Mouse (Mus musculus): ENCODE results near the gene Grm4. TPM values are rescaled to one million over a fixed set of nuclear protein-coding genes. Genes with fewer than 3 reads are reported as not detected.

Grm4 gene
- total and polyA plus RNA-seq, 3 experiments: not detected

- no peak overlapping the region for H3K4me3 ChIP-seq (replicated peaks in 1 of 3; ENCODE audit: low read depth in 2 of 3, low read length in 2 of 3, poor library complexity in 1 of 3)
- no peaks in the 10 kb centered on the region for H3K36me3 ChIP-seq (replicated peaks in 1 of 2; ENCODE audit: control insufficient read depth in 1 of 2, insufficient read depth in 1 of 2, low read length in 1 of 2)
- peaks cover 23% of the 10 kb centered on the region for H3K9me3 ChIP-seq (replicated peaks; ENCODE audit: low read length)
- peaks cover 6% of the 10 kb centered on the region in 2 experiments; a peak in 3 of 4 replicates for H3K4me1 ChIP-seq (ENCODE audit: control insufficient read depth in 1 of 2, insufficient read depth in 2 of 2)
- no peak for TF ChIP-seq KAT2A (IDR thresholded peaks at IDR 0.05; ENCODE audit: insufficient replicate concordance, low read length)
- TF ChIP-seq GABPA (IDR thresholded peaks at IDR 0.05; ENCODE audit: insufficient replicate concordance, low read depth, low read length): no peak
- peak; percentile 55; the same call in 1 of the 2 replicates for TF ChIP-seq BHLHE40 (IDR thresholded peaks at IDR 0.05; ENCODE audit: low read depth, low read length)
- dilution Hi-C loops (cut with MboI; ENCODE audit: extremely low pct_ligation_motif_present, extremely low pct_unique_long_range_greater_than_20kb, low sequenced_read_pairs) (no loop called here), in situ Hi-C loops (cut with MboI; ENCODE audit: low pct_ligation_motif_present, low pct_unique_long_range_greater_than_20kb, low sequenced_read_pairs) (no loop called here)
- no peaks in the 10 kb centered on the region for H3K79me2 ChIP-seq (replicated peaks; ENCODE audit: control insufficient read depth, extremely low read depth, insufficient read depth, poor library complexity, severe bottlenecking)
- peaks cover 54% of the 10 kb centered on the region for H3K27me3 ChIP-seq (replicated peaks)
- peak; percentile 33 for DNase-seq (ENCODE audit: extremely low read depth)
- H3K9ac ChIP-seq (ENCODE audit: insufficient read depth, low read depth): no peak overlapping the region
- peak overlapping the region; percentile 8 for H3K4me2 ChIP-seq (ENCODE audit: insufficient read depth, low read depth, poor library complexity, severe bottlenecking)
- no peak overlapping the region for H3K27ac ChIP-seq (ENCODE audit: insufficient read depth, low read depth)
Observed at GRCm38 (mm10) chr17:27375551-27375950, 145.7 kb downstream of the Grm4 start.

Other genes with a start within 250 kb of the Grm4 start
- gene Hmga1, start 35.1 kb upstream of the Grm4 start, total RNA-seq (2012; rRNA removed): 88.7 and 117 TPM in 2 replicates
- gene Hmga1, start 35.1 kb upstream of the Grm4 start, total RNA-seq (2014; rRNA removed): 42.8 and 43.8 TPM in 2 replicates
- gene Hmga1, start 35.1 kb upstream of the Grm4 start, polyA plus RNA-seq (2012; ENCODE audit: insufficient read length, low read depth): 83.7 and 125 TPM in 2 replicates
- 23.2 and 30.2 TPM in 2 replicates for gene AI413582, start 44.4 kb upstream of the Grm4 start, total RNA-seq (2012; rRNA removed)
- gene AI413582, start 44.4 kb upstream of the Grm4 start, total RNA-seq (2014; rRNA removed): 14.0 and 14.6 TPM in 2 replicates
- gene AI413582, start 44.4 kb upstream of the Grm4 start, polyA plus RNA-seq (2012; ENCODE audit: insufficient read length, low read depth): 34.5 and 43.6 TPM in 2 replicates
- 69.2 and 81.9 TPM in 2 replicates for gene Nudt3, start 102.1 kb upstream of the Grm4 start, total RNA-seq (2012; rRNA removed)
- gene Nudt3, start 102.1 kb upstream of the Grm4 start, total RNA-seq (2014; rRNA removed): 44.6 and 54.4 TPM in 2 replicates
- gene Nudt3, start 102.1 kb upstream of the Grm4 start, polyA plus RNA-seq (2012; ENCODE audit: insufficient read length, low read depth): 58.3 and 64.5 TPM in 2 replicates
- not detected in 2 replicates for gene RPS10-NUDT3, start 113.8 kb upstream of the Grm4 start, total RNA-seq (2012; rRNA removed)
- not detected in 2 replicates for gene RPS10-NUDT3, start 113.8 kb upstream of the Grm4 start, total RNA-seq (2014; rRNA removed)
- 30.3 and 54.1 TPM in 2 replicates for gene RPS10-NUDT3, start 113.8 kb upstream of the Grm4 start, polyA plus RNA-seq (2012; ENCODE audit: insufficient read length, low read depth)
- gene Rps10, start 115.3 kb upstream of the Grm4 start, total RNA-seq (2012; rRNA removed): 3,372 and 3,437 TPM in 2 replicates
- gene Rps10, start 115.3 kb upstream of the Grm4 start, total RNA-seq (2014; rRNA removed): 2,694 and 3,351 TPM in 2 replicates
- gene Rps10, start 115.3 kb upstream of the Grm4 start, polyA plus RNA-seq (2012; ENCODE audit: insufficient read length, low read depth): 2,297 and 2,522 TPM in 2 replicates
- gene Pacsin1, start 134.1 kb upstream of the Grm4 start, total RNA-seq (2012; rRNA removed): 11.4 and 13.2 TPM in 2 replicates
- gene Pacsin1, start 134.1 kb upstream of the Grm4 start, total RNA-seq (2014; rRNA removed): 1.9 and 2.3 TPM in 2 replicates
- gene Pacsin1, start 134.1 kb upstream of the Grm4 start, polyA plus RNA-seq (2012; ENCODE audit: insufficient read length, low read depth): 14.0 and 15.9 TPM in 2 replicates
- gene Spdef, start 207.6 kb upstream of the Grm4 start, total RNA-seq (2012; rRNA removed): not detected in 2 replicates
- gene Spdef, start 207.6 kb upstream of the Grm4 start, total RNA-seq (2014; rRNA removed): not detected in 2 replicates
- not detected in 2 replicates for gene Spdef, start 207.6 kb upstream of the Grm4 start, polyA plus RNA-seq (2012; ENCODE audit: insufficient read length, low read depth)

Data from CH12.LX (cell line).